28 mouse cellular contexts compared by ENCODE assay signal in genomic region chr2:83549454-83549853, GRCm38 (mm10).
DNase-seq lines count a peak whose midpoint lies in the region; ATAC-seq lines count a peak whose summit lies in the region.
"Had no signal": no experiment of that assay in that cellular context is flagged by ENCODE, and none has a peak within 500 bp of the region (broad histone marks: within the 10 kb centered on the region; RNA-seq: fewer than 3 reads in every experiment).

No protein-coding gene starts in this region.

- no peak overlapping the region for H3K4me2 ChIP-seq in forebrain, embryonic 11.5 days (ENCODE audit: low read depth, low read length, severe bottlenecking)
- H3K4me2 ChIP-seq in forebrain, embryonic 12.5 days: no peak overlapping the region
- H3K4me2 ChIP-seq in limb, embryonic 13.5 days (replicated peaks): no peak overlapping the region
- H3K4me2 ChIP-seq in neural tube, embryonic 11.5 days (ENCODE audit: low read depth): no peak overlapping the region
- no peak overlapping the region for H3K4me2 ChIP-seq in neural tube, embryonic 15.5 days
- H3K4me2 ChIP-seq: embryonic facial prominence, embryonic 13.5 days; heart, embryonic 13.5 days; hindbrain, embryonic 13.5 days had no signal

- no peaks in the 10 kb centered on the region for H3K36me3 ChIP-seq in forebrain, embryonic 11.5 days (ENCODE audit: control insufficient read depth, insufficient read depth, low read length)
- no peaks in the 10 kb centered on the region for H3K36me3 ChIP-seq in forebrain, embryonic 12.5 days (replicated peaks)
- no peaks in the 10 kb centered on the region for H3K36me3 ChIP-seq in limb, embryonic 13.5 days
- no peaks in the 10 kb centered on the region for H3K36me3 ChIP-seq in limb, embryonic 10.5 days
- H3K36me3 ChIP-seq in neural tube, embryonic 11.5 days (ENCODE audit: control insufficient read depth, insufficient read depth, low read length): no peaks in the 10 kb centered on the region
- H3K36me3 ChIP-seq in neural tube, embryonic 15.5 days: no peaks in the 10 kb centered on the region
- H3K36me3 ChIP-seq: embryonic facial prominence, embryonic 10.5 days; embryonic facial prominence, embryonic 13.5 days; G1E; heart, embryonic 13.5 days; hindbrain, embryonic 13.5 days had no signal

- no peaks in the 10 kb centered on the region for H3K27me3 ChIP-seq in forebrain, embryonic 11.5 days (ENCODE audit: control insufficient read depth, insufficient read depth, low read length)
- no peaks in the 10 kb centered on the region for H3K27me3 ChIP-seq in forebrain, embryonic 12.5 days
- no peaks in the 10 kb centered on the region for H3K27me3 ChIP-seq in limb, embryonic 13.5 days
- H3K27me3 ChIP-seq in limb, embryonic 10.5 days (ENCODE audit: low read depth, poor library complexity, severe bottlenecking): no peaks in the 10 kb centered on the region
- H3K27me3 ChIP-seq in neural tube, embryonic 11.5 days (ENCODE audit: control insufficient read depth, insufficient read depth, low read length): no peaks in the 10 kb centered on the region
- no peaks in the 10 kb centered on the region for H3K27me3 ChIP-seq in neural tube, embryonic 15.5 days (replicated peaks)
- H3K27me3 ChIP-seq: embryonic facial prominence, embryonic 13.5 days; heart, embryonic 13.5 days; hindbrain, embryonic 13.5 days had no signal

- ATAC-seq in forebrain, embryonic 11.5 days (replicated peaks; ENCODE audit: low FRiP score): 0 out of 2 replicates have a peak, but pooled peaks have one; percentile 58
- no peak for ATAC-seq in forebrain, embryonic 12.5 days (ENCODE audit: low FRiP score)
- 0 out of 2 replicates have a peak, but pooled peaks have one; percentile 44 for ATAC-seq in limb, embryonic 13.5 days (ENCODE audit: low FRiP score, low read depth)
- ATAC-seq in neural tube, embryonic 11.5 days (ENCODE audit: insufficient read depth, low FRiP score, low TSS enrichment): no peak
- no peak for ATAC-seq in neural tube, embryonic 15.5 days (ENCODE audit: low FRiP score)
- ATAC-seq: forebrain, embryonic 14.5 days; forebrain, postnatal 0 days; hindbrain, embryonic 16.5 days had no signal

- H3K9me3 ChIP-seq in forebrain, embryonic 11.5 days (ENCODE audit: control insufficient read depth, low read length): no peaks in the 10 kb centered on the region
- H3K9me3 ChIP-seq in forebrain, embryonic 12.5 days: no peaks in the 10 kb centered on the region
- H3K9me3 ChIP-seq in limb, embryonic 13.5 days: no peaks in the 10 kb centered on the region
- H3K9me3 ChIP-seq in limb, embryonic 10.5 days (replicated peaks): no peaks in the 10 kb centered on the region
- H3K9me3 ChIP-seq in neural tube, embryonic 11.5 days (ENCODE audit: control insufficient read depth, low read length): no peaks in the 10 kb centered on the region
- H3K9me3 ChIP-seq in neural tube, embryonic 15.5 days (replicated peaks): no peaks in the 10 kb centered on the region
- H3K9me3 ChIP-seq: embryonic facial prominence, embryonic 10.5 days; embryonic facial prominence, embryonic 13.5 days; heart, embryonic 13.5 days; hindbrain, embryonic 13.5 days had no signal

- no peak overlapping the region for H3K9ac ChIP-seq in forebrain, embryonic 11.5 days (ENCODE audit: low read length)
- H3K9ac ChIP-seq in forebrain, embryonic 12.5 days: no peak overlapping the region
- H3K9ac ChIP-seq in limb, embryonic 13.5 days: no peak overlapping the region
- H3K9ac ChIP-seq in neural tube, embryonic 11.5 days (ENCODE audit: low read length): no peak overlapping the region
- no peak overlapping the region for H3K9ac ChIP-seq in neural tube, embryonic 15.5 days (replicated peaks)
- H3K9ac ChIP-seq: embryonic facial prominence, embryonic 13.5 days; forebrain, postnatal 0 days; heart, embryonic 13.5 days; hindbrain, embryonic 13.5 days had no signal

- peak; percentile 48 for DNase-seq in forebrain, embryonic 11.5 days (ENCODE audit: low spot score)
- no peak for DNase-seq in limb, embryonic 10.5 days (ENCODE audit: low spot score)
- DNase-seq in neural tube, embryonic 11.5 days (ENCODE audit: low spot score): peak; percentile 8
- no peak for DNase-seq in adrenal gland, adult 18-20 months (ENCODE audit: low spot score in 2 of 2)
- DNase-seq: adrenal gland, adult 8-10 months; adrenal gland, postnatal 25 days; cerebellum, adult 11-12 months; cerebellum, adult 8-10 months; cerebellum, postnatal 10 days; cerebellum, postnatal 36 days; embryo, embryonic 11 days; forebrain, postnatal 0 days; gastrocnemius, adult 2 months; gastrocnemius, postnatal 14 days; heart, adult 18-20 months; heart, postnatal 14 days; heart, postnatal 4 days had no signal

- no peak overlapping the region for H3K27ac ChIP-seq in forebrain, embryonic 11.5 days (ENCODE audit: low read depth, low read length)
- no peak overlapping the region for H3K27ac ChIP-seq in forebrain, embryonic 12.5 days
- H3K27ac ChIP-seq in limb, embryonic 13.5 days: no peak overlapping the region
- no peak overlapping the region for H3K27ac ChIP-seq in limb, embryonic 10.5 days
- no peak overlapping the region for H3K27ac ChIP-seq in neural tube, embryonic 11.5 days (ENCODE audit: low read depth, low read length)
- H3K27ac ChIP-seq in neural tube, embryonic 15.5 days (replicated peaks): no peak overlapping the region
- H3K27ac ChIP-seq: embryonic facial prominence, embryonic 10.5 days; embryonic facial prominence, embryonic 13.5 days; gastrocnemius, adult 2 months; heart, embryonic 13.5 days; hindbrain, embryonic 13.5 days had no signal

- no peaks in the 10 kb centered on the region for H3K4me1 ChIP-seq in forebrain, embryonic 11.5 days (replicated peaks; ENCODE audit: control insufficient read depth, insufficient read depth, low read length)
- no peaks in the 10 kb centered on the region for H3K4me1 ChIP-seq in forebrain, embryonic 12.5 days
- H3K4me1 ChIP-seq in limb, embryonic 13.5 days: no peaks in the 10 kb centered on the region
- H3K4me1 ChIP-seq in limb, embryonic 10.5 days: no peaks in the 10 kb centered on the region
- no peaks in the 10 kb centered on the region for H3K4me1 ChIP-seq in neural tube, embryonic 11.5 days (ENCODE audit: control insufficient read depth, insufficient read depth, low read length)
- no peaks in the 10 kb centered on the region for H3K4me1 ChIP-seq in neural tube, embryonic 15.5 days
- H3K4me1 ChIP-seq: embryonic facial prominence, embryonic 10.5 days; embryonic facial prominence, embryonic 13.5 days; heart, embryonic 13.5 days; hindbrain, embryonic 13.5 days had no signal

- no peak overlapping the region for H3K4me3 ChIP-seq in forebrain, embryonic 11.5 days (ENCODE audit: low read depth, low read length)
- H3K4me3 ChIP-seq in forebrain, embryonic 12.5 days (replicated peaks): no peak overlapping the region
- no peak overlapping the region for H3K4me3 ChIP-seq in limb, embryonic 13.5 days
- no peak overlapping the region for H3K4me3 ChIP-seq in limb, embryonic 10.5 days
- H3K4me3 ChIP-seq in neural tube, embryonic 11.5 days (ENCODE audit: low read depth, low read length): no peak overlapping the region
- H3K4me3 ChIP-seq in neural tube, embryonic 15.5 days (replicated peaks): no peak overlapping the region
- H3K4me3 ChIP-seq: embryonic facial prominence, embryonic 10.5 days; embryonic facial prominence, embryonic 13.5 days; erythroblast, embryonic 14.5 days; gastrocnemius, adult 2 months; heart, embryonic 13.5 days; hindbrain, embryonic 13.5 days had no signal

Comparison
In these comparisons a context has a peak if more than half of its experiments do, and no peak if none do; other contexts are left out.
1. ATAC-seq: peak in forebrain, embryonic 11.5 days (single experiment) and limb, embryonic 13.5 days (single experiment); none in forebrain, embryonic 12.5 days (single experiment), neural tube, embryonic 11.5 days (single experiment) and neural tube, embryonic 15.5 days (single experiment).
2. DNase-seq: peak in forebrain, embryonic 11.5 days (single experiment) and neural tube, embryonic 11.5 days (single experiment); none in limb, embryonic 10.5 days (single experiment) and adrenal gland, adult 18-20 months (0 of 2).